Mouse (Mus musculus) midbrain, embryonic 11.5 days (tissue): ENCODE results near the gene Fam163a. TPM values are rescaled to one million over a fixed set of nuclear protein-coding genes. Genes with fewer than 3 reads are reported as not detected.
"Not testable (repeated sequence)": the region's sequence is repeated elsewhere in the genome, so short reads cannot be mapped to it uniquely, and the experiment has no call there.

ENCODE experiments used
- ATAC-seq: fragments of 200-750 bp; cut with Nextera tagmentation; 2 replicates; pipeline ENCODE4 v1.8.0; 2017; ENCODE audit warnings: moderate TSS enrichment, moderate library complexity; ENCODE audit not compliant: low FRiP score
- DNase-seq: peaks from one replicate; pipeline ENCODE4 v3.0.0; 2015; ENCODE audit warnings: low spot score; ENCODE audit errors: missing footprints
- H3K27ac ChIP-seq: fragments of 300-500 bp; sonication (generic); 2 replicates; pipeline ENCODE4 v1.5.1; 2014; ENCODE audit warnings: low read depth, low read length
- H3K27me3 ChIP-seq: fragments of 300-500 bp; sonication (generic); 2 replicates; pipeline ENCODE4 v1.6.1; 2014; ENCODE audit warnings: mild to moderate bottlenecking, low read length, moderate library complexity, mixed read lengths; ENCODE audit not compliant: control insufficient read depth, insufficient read depth
- H3K36me3 ChIP-seq: fragments of 300-500 bp; sonication (generic); 2 replicates; pipeline ENCODE4 v1.6.1; 2014; ENCODE audit warnings: mild to moderate bottlenecking, low read length, moderate library complexity, mixed read lengths; ENCODE audit not compliant: control insufficient read depth, insufficient read depth
- H3K4me1 ChIP-seq: fragments of 300-500 bp; sonication (generic); 2 replicates; pipeline ENCODE4 v1.6.1; 2014; ENCODE audit warnings: low read length; ENCODE audit not compliant: control insufficient read depth, insufficient read depth
- H3K4me2 ChIP-seq: fragments of 300-500 bp; sonication (generic); 2 replicates; pipeline ENCODE4 v1.6.1; 2014; ENCODE audit warnings: mild to moderate bottlenecking, moderate library complexity
- H3K4me3 ChIP-seq: fragments of 300-500 bp; sonication (generic); 2 replicates; pipeline ENCODE4 v1.5.1; 2014; ENCODE audit warnings: low read depth, low read length
- H3K9ac ChIP-seq: fragments of 300-500 bp; sonication (generic); 2 replicates; pipeline ENCODE4 v1.6.1; 2014; ENCODE audit warnings: low read length
- H3K9me3 ChIP-seq: fragments of 300-500 bp; sonication (generic); 2 replicates; pipeline ENCODE4 v1.6.1; 2016; ENCODE audit warnings: low read length; ENCODE audit not compliant: control insufficient read depth
- WGBS: fragments of 180-500 bp; shearing (Covaris S2); extraction: QIAGEN DNeasy Blood & Tissue Kit; methylation state at CpG from one replicate; pipeline ENCODE4 v1.1.7; 2014; 5-methylcytosine and 5-hydroxymethylcytosine counted together
- polyA plus RNA-seq: library from polyadenylated mRNA; unstranded; fragments of >200 nt; fragmentation: Nextera tagmentation; extraction: Ambion mirVana; gene quantifications from 2 replicates; pipeline ENCODE4 v1.2.1, GENCODE M21; 2014

The Fam163a gene
- 5.8 and 6.8 TPM in 2 replicates for polyA plus RNA-seq

GRCm38 (mm10) chr1:156204656-156205131 is at the start of gene Fam163a:
Gene Fam163a (minus strand): TSS chr1:156205026.
- Histone ChIP-seq H3K4me1 (peaks cover 18% of the 10 kb centered on the region), H3K27ac (no peak within 1 kb of the TSS), H3K4me3 (peak within 1 kb of the TSS; percentile 48), H3K36me3 (no peaks in the 10 kb centered on the region; the same call in 1 of the 2 replicates), H3K9ac (peak within 1 kb of the TSS; percentile 71), H3K4me2 (peak within 1 kb of the TSS; percentile 86), H3K27me3 (peaks cover 32% of the 10 kb centered on the region), H3K9me3 (no peaks in the 10 kb centered on the region)
- DNase-seq (peak; percentile 95), ATAC-seq (peak; percentile 73)
- under 1% methylated on average over 38 of the region's 44 CpGs for WGBS

GRCm38 (mm10) chr1:156251096-156251495 is 46.3 kb upstream of the Fam163a start:
- not testable (repeated sequence) for H3K9ac ChIP-seq, H3K27ac ChIP-seq, H3K9me3 ChIP-seq, ATAC-seq, H3K36me3 ChIP-seq, H3K27me3 ChIP-seq, DNase-seq, H3K4me3 ChIP-seq, H3K4me2 ChIP-seq, H3K4me1 ChIP-seq
- 88% methylated on average over 4 of the region's 4 CpGs for WGBS

GRCm38 (mm10) chr1:156247893-156248292 is 43.1 kb upstream of the Fam163a start:
- H3K27me3 ChIP-seq, result no peaks in the 10 kb centered on the region
- no peaks in the 10 kb centered on the region for H3K4me1 ChIP-seq
- no peak for ATAC-seq
- H3K9me3 ChIP-seq, result no peaks in the 10 kb centered on the region
- no peaks in the 10 kb centered on the region for H3K36me3 ChIP-seq
- WGBS, result 86% methylated on average over 3 of the region's 3 CpGs
- no peak overlapping the region for H3K27ac ChIP-seq
- no peak for DNase-seq
- H3K9ac ChIP-seq, result no peak overlapping the region
- H3K4me2 ChIP-seq, result no peak overlapping the region
- H3K4me3 ChIP-seq, result no peak overlapping the region

GRCm38 (mm10) chr1:156241713-156242348 is 37.0 kb upstream of the Fam163a start:
- WGBS, result 9% methylated on average over 14 of the region's 14 CpGs
- H3K4me2 ChIP-seq, result no peak overlapping the region
- no peaks in the 10 kb centered on the region for H3K4me1 ChIP-seq
- no peak overlapping the region for H3K4me3 ChIP-seq
- ATAC-seq, result no peak
- no peaks in the 10 kb centered on the region for H3K9me3 ChIP-seq
- no peaks in the 10 kb centered on the region for H3K27me3 ChIP-seq
- H3K9ac ChIP-seq, result no peak overlapping the region; the same call in 1 of the 2 replicates
- peak; percentile 96 for DNase-seq
- no peak overlapping the region for H3K27ac ChIP-seq
- no peaks in the 10 kb centered on the region for H3K36me3 ChIP-seq

- H3K36me3 ChIP-seq, result no peaks in the 10 kb centered on the region
- no peak overlapping the region for H3K9ac ChIP-seq
- peak; percentile 11; the same call in 1 of the 2 replicates for ATAC-seq
- no peak overlapping the region for H3K4me2 ChIP-seq
- H3K4me1 ChIP-seq, result no peaks in the 10 kb centered on the region
- 44% methylated on average over 2 of the region's 2 CpGs for WGBS
- H3K9me3 ChIP-seq, result no peaks in the 10 kb centered on the region
- no peak overlapping the region for H3K27ac ChIP-seq
- DNase-seq, result peak; percentile 90
- H3K4me3 ChIP-seq, result no peak overlapping the region
- H3K27me3 ChIP-seq, result no peaks in the 10 kb centered on the region
These were observed 36.2 kb upstream of the Fam163a start for GRCm38 (mm10) chr1:156241035-156241434.

- no peak overlapping the region for H3K4me2 ChIP-seq
- no peaks in the 10 kb centered on the region; the same call in 1 of the 2 replicates for H3K4me1 ChIP-seq
- no peak for ATAC-seq
- WGBS, result 89% methylated on average over 6 of the region's 6 CpGs
- H3K9ac ChIP-seq, result no peak overlapping the region
- H3K27me3 ChIP-seq, result no peaks in the 10 kb centered on the region
- H3K36me3 ChIP-seq, result no peaks in the 10 kb centered on the region
- H3K27ac ChIP-seq, result no peak overlapping the region
- H3K9me3 ChIP-seq, result no peaks in the 10 kb centered on the region
- DNase-seq, result no peak
- H3K4me3 ChIP-seq, result no peak overlapping the region
These were observed 26.3 kb upstream of the Fam163a start for GRCm38 (mm10) chr1:156231122-156231521.

- Histone ChIP-seq H3K27ac (peak overlapping the region; percentile 15; the same call in 1 of the 2 replicates), H3K4me3 (no peak overlapping the region), H3K4me2 (no peak overlapping the region), H3K9ac (no peak overlapping the region), H3K9me3 (no peaks in the 10 kb centered on the region), H3K27me3 (no peaks in the 10 kb centered on the region), H3K4me1 (no peaks in the 10 kb centered on the region; the same call in 1 of the 2 replicates), H3K36me3 (no peaks in the 10 kb centered on the region)
- 43% methylated on average over 9 of the region's 9 CpGs for WGBS
- peak; percentile 80 for ATAC-seq
- peak; percentile 91 for DNase-seq
These were observed 25.7 kb upstream of the Fam163a start for GRCm38 (mm10) chr1:156230339-156231089.

GRCm38 (mm10) chr1:156229448-156229847 is 24.6 kb upstream of the Fam163a start:
- Histone ChIP-seq H3K4me1 (no peaks in the 10 kb centered on the region; the same call in 1 of the 2 replicates), H3K27me3 (no peaks in the 10 kb centered on the region), H3K27ac (no peak overlapping the region), H3K4me2 (no peak overlapping the region), H3K9me3 (no peaks in the 10 kb centered on the region), H3K9ac (no peak overlapping the region), H3K36me3 (no peaks in the 10 kb centered on the region), H3K4me3 (no peak overlapping the region)
- DNase-seq (peak; percentile 95), ATAC-seq (peak; percentile 65)
- WGBS, result 37% methylated on average over 7 of the region's 7 CpGs

GRCm38 (mm10) chr1:156228728-156229127 is 23.9 kb upstream of the Fam163a start:
- Histone ChIP-seq H3K4me3 (no peak overlapping the region), H3K4me1 (no peaks in the 10 kb centered on the region; the same call in 1 of the 2 replicates), H3K36me3 (no peaks in the 10 kb centered on the region), H3K27me3 (no peaks in the 10 kb centered on the region), H3K27ac (no peak overlapping the region), H3K9me3 (no peaks in the 10 kb centered on the region), H3K9ac (no peak overlapping the region), H3K4me2 (no peak overlapping the region)
- peak; percentile 73 for DNase-seq
- no peak for ATAC-seq
- WGBS, result 89% methylated on average over 4 of the region's 4 CpGs
